Mouse (Mus musculus) adrenal gland, postnatal 36 days (tissue): ENCODE data around the gene Dnajb7. TPM values are rescaled to one million over a fixed set of nuclear protein-coding genes. Genes with fewer than 3 reads are reported as not detected.

ENCODE experiments used
- DNase-seq, 2 experiments: peaks; one replicate each; pipeline ENCODE4 v3.0.0; 2021; ENCODE audit warnings: mixed read lengths in 1 of 2
- total RNA-seq, 2 experiments: library from RNA; stranded (reverse); gene quantifications; 2 replicates each; pipeline ENCODE4 v1.2.3; 2021

The Dnajb7 gene
- total RNA-seq, 2 experiments from 2014 or later: not detected

- DNase-seq: peak; percentile 44 to 58
Observed at GRCm38 (mm10) chr15:81365246-81365645, 42.9 kb downstream of the Dnajb7 start.

GRCm38 (mm10) chr15:81364271-81364670, 43.8 kb downstream of the Dnajb7 start:
- DNase-seq: no peak

GRCm38 (mm10) chr15:81362501-81362900, 45.6 kb downstream of the Dnajb7 start:
- no peak for DNase-seq

GRCm38 (mm10) chr15:81361417-81362015, 46.6 kb downstream of the Dnajb7 start:
- DNase-seq: no peak

- peak in 1 of 2 experiments; percentile 9 for DNase-seq
Observed at GRCm38 (mm10) chr15:81361022-81361404, 47.1 kb downstream of the Dnajb7 start.

- DNase-seq: peak; percentile 97 to 98
Observed at GRCm38 (mm10) chr15:81360345-81361021, 47.6 kb downstream of the Dnajb7 start, which contains the start of gene Slc25a17. Slc25a17 (minus strand) TSS chr15:81360812.

GRCm38 (mm10) chr15:81359421-81359820, 48.7 kb downstream of the Dnajb7 start:
- no peak for DNase-seq

- no peak for DNase-seq
Observed at GRCm38 (mm10) chr15:81358943-81359342, 49.2 kb downstream of the Dnajb7 start.

GRCm38 (mm10) chr15:81356946-81357345, 51.2 kb downstream of the Dnajb7 start:
- DNase-seq: no peak

Other genes starting within 250 kb of the Dnajb7 start
- gene Mrtfa, start 217.5 kb downstream of the Dnajb7 start, total RNA-seq: 10 to 100 TPM; 28.6 to 31.0 TPM
- under 1 TPM; 0.33 to 0.53 TPM for gene Mchr1, start 172.8 kb downstream of the Dnajb7 start, total RNA-seq
- gene Slc25a17, start 47.5 kb downstream of the Dnajb7 start, total RNA-seq: 100 to 1,000 TPM in 1 of 2 experiments, 10 to 100 TPM in 1; 79.2 to 106 TPM
- gene St13, start 8.2 kb downstream of the Dnajb7 start, total RNA-seq: 100 to 1,000 TPM; 223 to 268 TPM
- 10 to 100 TPM; 24.3 to 26.8 TPM for gene Xpnpep3, start 8.2 kb downstream of the Dnajb7 start, total RNA-seq
- 100 to 1,000 TPM; 147 to 151 TPM for gene Rbx1, start 58.0 kb upstream of the Dnajb7 start, total RNA-seq
- gene Ep300, start 177.1 kb upstream of the Dnajb7 start, total RNA-seq: 10 to 100 TPM; 69.0 to 69.7 TPM